In the genomic region with DNA sequence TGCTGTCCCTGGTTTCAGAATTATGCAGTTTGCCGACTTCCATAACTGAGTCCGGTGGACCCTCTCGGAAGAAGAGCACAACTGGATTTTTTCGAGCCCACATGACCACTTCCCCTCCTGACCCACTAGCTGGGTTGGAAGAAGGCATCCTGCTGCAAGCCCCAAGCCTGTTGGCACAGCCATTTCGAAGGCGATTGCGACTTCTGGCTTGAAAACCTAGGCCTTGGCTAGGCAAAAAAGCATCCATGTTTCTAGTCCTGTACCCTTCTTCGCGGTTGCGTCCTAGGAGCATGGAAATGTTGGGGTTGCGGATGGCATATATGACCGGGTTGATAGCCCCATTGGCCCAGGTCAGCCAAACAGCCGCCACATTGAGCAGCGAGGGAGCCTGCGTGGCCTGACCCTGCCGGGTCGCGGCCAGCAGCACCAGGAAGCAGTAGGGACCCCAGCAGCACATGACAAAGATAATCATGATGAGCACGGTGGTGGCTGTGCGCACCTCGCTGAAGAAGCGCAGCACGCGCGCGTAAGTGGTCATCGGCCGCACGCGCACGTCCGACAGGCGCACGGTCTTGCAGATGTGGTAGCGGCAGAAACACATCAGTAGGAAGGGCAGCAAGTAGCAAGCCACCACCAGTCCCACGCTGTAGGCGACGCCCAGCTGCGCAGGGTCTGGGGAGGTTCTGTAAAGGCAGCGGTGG, we compare ENCODE assay signal across 8 mouse cellular contexts. TPM values are rescaled to one million over a fixed set of nuclear protein-coding genes. Genes with fewer than 3 reads are reported as not detected.
DNase-seq lines count a peak whose midpoint lies in the region; ATAC-seq and TF ChIP-seq lines count a peak whose summit lies in the region.

No protein-coding gene starts in this region.

- peak overlapping the region; percentile 70 for H3K4me2 ChIP-seq in heart, embryonic 16.5 days (ENCODE audit: low read depth, low read length)

- peaks cover 6% of the 10 kb centered on the region; the same call in 1 of the 2 replicates for H3K36me3 ChIP-seq in heart, embryonic 16.5 days (ENCODE audit: control insufficient read depth, insufficient read depth)
- no peaks in the 10 kb centered on the region for H3K36me3 ChIP-seq in megakaryocyte, embryonic 14.5 days (replicated peaks; ENCODE audit: low read length)

- peaks cover 17% of the 10 kb centered on the region for H3K27me3 ChIP-seq in heart, embryonic 16.5 days (ENCODE audit: control insufficient read depth, insufficient read depth, low read length)
- H3K27me3 ChIP-seq in megakaryocyte, embryonic 14.5 days (replicated peaks), result peaks cover 67% of the 10 kb centered on the region

- TF ChIP-seq CTCF in bone marrow macrophage, adult 2 months (IDR thresholded peaks at IDR 0.05; ENCODE audit: low read depth, low read length), result no peak

- H3K9ac ChIP-seq in heart, embryonic 16.5 days (ENCODE audit: low read length), result peak overlapping the region; percentile 58

- no peak for DNase-seq in heart, adult 8-10 months (ENCODE audit: low spot score)
- no peak for DNase-seq in urinary bladder, adult 18-20 months (ENCODE audit: low spot score in 2 of 2)
- DNase-seq in cerebellum, adult 18-20 months, result no peak
- DNase-seq in yolk sac, embryonic 10.5 days (ENCODE audit: low spot score), result no peak

- ATAC-seq in heart, embryonic 16.5 days (replicated peaks; ENCODE audit: extremely low read depth, insufficient read depth, low FRiP score), result no peak; the same call in 1 of the 2 replicates
- peak; percentile 44 for ATAC-seq in granulocyte monocyte progenitor cell, adult 5-6 weeks (replicated peaks; ENCODE audit: poor library complexity, severe bottlenecking)

- H3K4me1 ChIP-seq in heart, embryonic 16.5 days (ENCODE audit: control insufficient read depth, insufficient read depth, low read length), result peaks cover 4% of the 10 kb centered on the region
- no peaks in the 10 kb centered on the region for H3K4me1 ChIP-seq in bone marrow macrophage, adult 2 months (ENCODE audit: control insufficient read depth, insufficient read depth, low read length)
- peaks cover 20% of the 10 kb centered on the region for H3K4me1 ChIP-seq in megakaryocyte, embryonic 14.5 days

- WGBS in heart, embryonic 16.5 days, result 8% methylated on average over 40 of the region's 40 CpGs

- H3K27ac ChIP-seq in heart, embryonic 16.5 days (ENCODE audit: low read length), result no peak overlapping the region
- H3K27ac ChIP-seq in bone marrow macrophage, adult 2 months (ENCODE audit: insufficient read depth, low read depth, low read length), result no peak overlapping the region

- H3K4me3 ChIP-seq in heart, embryonic 16.5 days (ENCODE audit: low read length), result peak overlapping the region; percentile 72
- peak overlapping the region; percentile 91 for H3K4me3 ChIP-seq in bone marrow macrophage, adult 2 months (ENCODE audit: insufficient read depth, low read length)
- peak overlapping the region; percentile 94 for H3K4me3 ChIP-seq in megakaryocyte, embryonic 14.5 days (replicated peaks)

- H3K9me3 ChIP-seq in heart, embryonic 16.5 days (replicated peaks; ENCODE audit: control insufficient read depth, low read length), result peaks cover 4% of the 10 kb centered on the region; the same call in 1 of the 2 replicates
- peaks cover 25% of the 10 kb centered on the region for H3K9me3 ChIP-seq in megakaryocyte, embryonic 14.5 days

- TF ChIP-seq POLR2A in bone marrow macrophage, adult 2 months (IDR thresholded peaks at IDR 0.05; ENCODE audit: borderline replicate concordance, low read depth, low read length), result no peak

RNA-seq across cellular contexts. Expression of a gene that starts 1.1 kb away (rescaled TPM):
- 0.42 and 0.53 TPM in 2 replicates for polyA plus RNA-seq in heart, embryonic 16.5 days (2015; fragmentation: Nextera tagmentation; extraction: Ambion mirVana)
- under 1 TPM; 0.26 to 0.41 (median 0.31) TPM for total RNA-seq in heart, adult 8-10 months (2022)
- polyA plus RNA-seq in bone marrow macrophage, adult 2 months (2012; ENCODE audit: insufficient read depth, insufficient read length, missing spikeins), result not detected in 2 replicates
- total RNA-seq in granulocyte monocyte progenitor cell, adult 5-6 weeks (2014; fragmentation: Nextera tagmentation), result not detected in 2 replicates
- 0.21 TPM in 1 of 2 replicates, not detected in the other for total RNA-seq in granulocyte monocyte progenitor cell, adult 5-6 weeks (2017)
- polyA plus RNA-seq in megakaryocyte, embryonic 14.5 days (2012; ENCODE audit: insufficient read depth, low replicate concordance), result not detected in 2 replicates

RNA-seq across cellular contexts. Expression of a gene that starts 15.5 kb away (rescaled TPM):
- 19.6 and 21.4 TPM in 2 replicates for polyA plus RNA-seq in heart, embryonic 16.5 days (2015; fragmentation: Nextera tagmentation; extraction: Ambion mirVana)
- total RNA-seq in heart, adult 8-10 months (2022), result 1 to 10 TPM; 4.9 to 9.1 (median 8.1) TPM
- polyA plus RNA-seq in bone marrow macrophage, adult 2 months (2012; ENCODE audit: insufficient read depth, insufficient read length, missing spikeins), result 1.7 and 1.9 TPM in 2 replicates
- 0.90 and 1.8 TPM in 2 replicates for total RNA-seq in granulocyte monocyte progenitor cell, adult 5-6 weeks (2014; fragmentation: Nextera tagmentation)
- total RNA-seq in granulocyte monocyte progenitor cell, adult 5-6 weeks (2017), result 0.67 and 0.73 TPM in 2 replicates
- polyA plus RNA-seq in megakaryocyte, embryonic 14.5 days (2012; ENCODE audit: insufficient read depth, low replicate concordance), result 0.09 and 1.2 TPM in 2 replicates

RNA-seq across cellular contexts. Expression of a gene that starts 15.6 kb away (rescaled TPM):
- 75.3 and 77.9 TPM in 2 replicates for polyA plus RNA-seq in heart, embryonic 16.5 days (2015; fragmentation: Nextera tagmentation; extraction: Ambion mirVana)
- 10 to 100 TPM; 21.1 to 24.8 (median 22.8) TPM for total RNA-seq in heart, adult 8-10 months (2022)
- 29.7 and 31.8 TPM in 2 replicates for polyA plus RNA-seq in bone marrow macrophage, adult 2 months (2012; ENCODE audit: insufficient read depth, insufficient read length, missing spikeins)
- 20.8 and 30.2 TPM in 2 replicates for total RNA-seq in granulocyte monocyte progenitor cell, adult 5-6 weeks (2014; fragmentation: Nextera tagmentation)
- total RNA-seq in granulocyte monocyte progenitor cell, adult 5-6 weeks (2017), result 23.1 TPM in 2 replicates
- 5.1 and 7.9 TPM in 2 replicates for polyA plus RNA-seq in megakaryocyte, embryonic 14.5 days (2012; ENCODE audit: insufficient read depth, low replicate concordance)
